Comparison of ENCODE assay signal across 14 mouse cellular contexts in the genomic region with DNA sequence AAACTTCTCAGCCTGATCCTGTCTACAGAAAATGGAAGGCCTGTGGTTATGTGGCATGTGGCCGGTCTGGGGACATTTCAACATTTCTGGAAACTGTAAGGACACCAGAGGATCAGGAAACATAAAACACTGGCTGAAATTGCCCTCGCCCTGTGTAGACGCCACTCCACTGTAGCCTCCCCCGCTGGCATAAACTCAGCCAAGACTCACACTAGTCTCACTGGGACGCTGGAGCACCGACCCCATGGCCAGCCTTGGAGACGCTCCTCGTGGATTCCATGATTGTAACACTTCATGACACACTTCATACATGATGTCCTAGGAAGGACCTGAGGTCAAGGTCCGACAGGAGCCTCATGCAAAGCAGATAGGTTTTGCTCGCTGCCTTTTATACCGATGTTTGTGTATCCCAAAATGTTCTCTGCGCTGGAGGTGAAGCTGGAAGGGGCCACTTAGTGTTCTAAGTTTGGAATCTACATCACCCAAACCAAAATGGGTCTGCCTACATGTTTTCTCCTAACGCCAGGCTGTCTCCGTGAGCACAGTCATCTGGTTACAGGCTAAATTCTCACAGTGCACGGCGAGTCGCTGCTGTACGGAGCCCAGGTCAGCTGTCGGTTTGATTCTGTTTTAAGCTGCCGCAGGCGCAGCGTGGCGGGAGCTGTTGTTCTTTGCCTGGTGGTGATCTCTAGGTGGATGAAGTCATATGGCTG. TPM values are rescaled to one million over a fixed set of nuclear protein-coding genes. Genes with fewer than 3 reads are reported as not detected.
A peak's percentile ranks its signal among the peaks of the same experiment; 100 is the strongest.
DNase-seq lines count a peak whose midpoint lies in the region; ATAC-seq and TF ChIP-seq lines count a peak whose summit lies in the region.
"Had no signal": no experiment of that assay in that cellular context is flagged by ENCODE, and none has a peak within 500 bp of the region (broad histone marks: within the 10 kb centered on the region; RNA-seq: fewer than 3 reads in every experiment).

No protein-coding gene starts in this region.

- peak overlapping the region; percentile 64; the same call in 1 of the 2 replicates for H3K27ac ChIP-seq in heart, embryonic 12.5 days (ENCODE audit: poor library complexity, severe bottlenecking)
- H3K27ac ChIP-seq in liver, postnatal 0 days (ENCODE audit: low read depth): 0 out of 2 replicates have a peak overlapping the region, but pooled peaks have one; percentile 11

- H3K9ac ChIP-seq in heart, embryonic 12.5 days: 0 out of 2 replicates have a peak overlapping the region, but pooled peaks have one; percentile 16
- H3K9ac ChIP-seq in liver, postnatal 0 days (replicated peaks): no peak overlapping the region

- H3K27me3 ChIP-seq in heart, embryonic 12.5 days (replicated peaks): no peaks in the 10 kb centered on the region
- no peaks in the 10 kb centered on the region for H3K27me3 ChIP-seq in liver, postnatal 0 days (ENCODE audit: insufficient read depth, low read length)

- H3K4me3 ChIP-seq in heart, embryonic 12.5 days: no peak overlapping the region
- no peak overlapping the region for H3K4me3 ChIP-seq in liver, postnatal 0 days (ENCODE audit: low read depth, low read length)

- ATAC-seq in heart, embryonic 12.5 days (ENCODE audit: insufficient number of reproducible peaks, low FRiP score): no peak
- peak; percentile 28 for ATAC-seq in liver, postnatal 0 days
- peak; percentile 36; the same call in 1 of the 2 replicates for ATAC-seq in granulocyte monocyte progenitor cell, adult 5-6 weeks (replicated peaks; ENCODE audit: poor library complexity, severe bottlenecking)
- ATAC-seq: CD4-positive, CD25-positive, alpha-beta regulatory T cell, adult 4 months had no signal

- no peak for DNase-seq in heart, adult 9 months (ENCODE audit: low spot score in 2 of 2)
- DNase-seq in liver, postnatal 0 days: no peak
- no peak for DNase-seq in liver
- peak; percentile 61 to 83 for DNase-seq in right cerebral cortex, postnatal 36 days (ENCODE audit: low spot score in 2 of 2)
- no peak for DNase-seq in Muller cell, postnatal 12 days (ENCODE audit: inconsistent ontology term)
- DNase-seq in ovary, postnatal 36 days (ENCODE audit: low spot score): no peak
- DNase-seq: adrenal gland, postnatal 10 days; cerebellum, adult 9-11 months; gastrocnemius, postnatal 25 days; kidney, adult 11 months; layer of hippocampus, postnatal 36 days had no signal

- no peak for TF ChIP-seq CTCF in liver, postnatal 0 days (IDR thresholded peaks at IDR 0.05; ENCODE audit: low read depth)

- TF ChIP-seq EP300 in liver, postnatal 0 days (IDR thresholded peaks at IDR 0.05; ENCODE audit: low read depth): no peak

- peak overlapping the region; percentile 28; the same call in 1 of the 2 replicates for H3K4me2 ChIP-seq in heart, embryonic 12.5 days
- no peak overlapping the region for H3K4me2 ChIP-seq in liver, postnatal 0 days (ENCODE audit: low read depth, low read length)

- WGBS in heart, embryonic 12.5 days: 63% methylated on average over 23 of the region's 23 CpGs
- WGBS in liver, postnatal 0 days (ENCODE audit: insufficient replicate concordance): 81% methylated on average over 23 of the region's 23 CpGs

- 0 out of 2 replicates have a peak, but pooled peaks cover 5% of the 10 kb centered on the region for H3K36me3 ChIP-seq in heart, embryonic 12.5 days
- no peaks in the 10 kb centered on the region for H3K36me3 ChIP-seq in liver, postnatal 0 days (replicated peaks; ENCODE audit: insufficient read depth, low read length)

- H3K9me3 ChIP-seq in heart, embryonic 12.5 days (replicated peaks): no peaks in the 10 kb centered on the region
- H3K9me3 ChIP-seq in liver, postnatal 0 days (ENCODE audit: low read length): no peaks in the 10 kb centered on the region

- H3K4me1 ChIP-seq in heart, embryonic 12.5 days (replicated peaks): peaks cover 57% of the 10 kb centered on the region
- H3K4me1 ChIP-seq in liver, postnatal 0 days (ENCODE audit: insufficient read depth): peaks cover 35% of the 10 kb centered on the region

RNA-seq across cellular contexts. Expression of gene Vill, which starts 48.4 kb away (rescaled TPM):
- polyA plus RNA-seq in heart, embryonic 12.5 days (2016; fragmentation: Nextera tagmentation; extraction: Ambion mirVana): 14.3 and 15.3 TPM in 2 replicates
- 8.3 and 9.3 TPM in 2 replicates for polyA plus RNA-seq in liver, postnatal 0 days (2015; fragmentation: Nextera tagmentation; extraction: Ambion mirVana)
- total RNA-seq in granulocyte monocyte progenitor cell, adult 5-6 weeks (2014; fragmentation: Nextera tagmentation): 33.5 and 42.4 TPM in 2 replicates
- 23.7 and 34.9 TPM in 2 replicates for total RNA-seq in granulocyte monocyte progenitor cell, adult 5-6 weeks (2017)

Comparison
In these comparisons a context has a peak if more than half of its experiments do, and no peak if none do; other contexts are left out.
1. DNase-seq: peak in right cerebral cortex, postnatal 36 days (2 of 2); none in heart, adult 9 months (0 of 2), liver, postnatal 0 days (single experiment), liver (single experiment), Muller cell, postnatal 12 days (single experiment) and ovary, postnatal 36 days (single experiment).